Mouse (Mus musculus): Measurements from ENCODE around the gene Nkain4.

Gene Nkain4

GRCm38 (mm10) chr2:180960187-180960586, 5.7 kb upstream of the Nkain4 start:
- in situ Hi-C loops (cut with MboI; ENCODE audit: unreplicated experiment in 2 of 2) = loop anchor here (5.0 kb wide), 1 partner anchor 33 kb away; the partner anchor contains the start of gene Birc7 (in 2 of the 2)

- in situ Hi-C loops (cut with MboI; ENCODE audit: unreplicated experiment in 2 of 2) = loop anchor here (5.0 kb wide), 1 partner anchor 32 kb away; the partner anchor contains the start of gene Birc7 (in 2 of the 2)
Observed at GRCm38 (mm10) chr2:180959605-180960004, 5.1 kb upstream of the Nkain4 start.

- in situ Hi-C loops (cut with MboI; ENCODE audit: unreplicated experiment in 2 of 2) = no loop called here
Observed at GRCm38 (mm10) chr2:180953638-180954037, 861 bp downstream of the Nkain4 start.

GRCm38 (mm10) chr2:180952731-180953171, 1.7 kb downstream of the Nkain4 start:
- in situ Hi-C loops (cut with MboI; ENCODE audit: unreplicated experiment in 2 of 2) = no loop called here

GRCm38 (mm10) chr2:180949947-180950346, 4.6 kb downstream of the Nkain4 start:
- in situ Hi-C loops (cut with MboI; ENCODE audit: unreplicated experiment in 2 of 2) = no loop called here

GRCm38 (mm10) chr2:180941869-180942268, 12.6 kb downstream of the Nkain4 start:
- in situ Hi-C loops (cut with MboI; ENCODE audit: unreplicated experiment in 2 of 2) = no loop called here

GRCm38 (mm10) chr2:180940187-180940586, 14.3 kb downstream of the Nkain4 start:
- in situ Hi-C loops (cut with MboI; ENCODE audit: unreplicated experiment in 2 of 2) = no loop called here

GRCm38 (mm10) chr2:180932418-180932817, 22.1 kb downstream of the Nkain4 start:
- in situ Hi-C loops (cut with MboI; ENCODE audit: unreplicated experiment in 2 of 2) = loop anchor here in 1 of 2 experiments (5.0 kb wide), 1 partner anchor 130 kb away; no protein-coding TSS in a partner anchor

- in situ Hi-C loops (cut with MboI; ENCODE audit: unreplicated experiment in 2 of 2) = loop anchor here (5.0 kb wide), 2 partner anchors 34 to 129 kb away; no protein-coding TSS in a partner anchor
Observed at GRCm38 (mm10) chr2:180928723-180929122, 25.8 kb downstream of the Nkain4 start, which contains the start of gene Birc7. Birc7 (plus strand) TSS chr2:180929023.

GRCm38 (mm10) chr2:180925176-180925575, 29.3 kb downstream of the Nkain4 start:
- in situ Hi-C loops (cut with MboI; ENCODE audit: unreplicated experiment in 2 of 2) = loop anchor here (5.0 kb wide), 2 partner anchors 37 to 132 kb away; no protein-coding TSS in a partner anchor

GRCm38 (mm10) chr2:180922739-180923138, 31.8 kb downstream of the Nkain4 start:
- in situ Hi-C loops (cut with MboI; ENCODE audit: unreplicated experiment in 2 of 2) = no loop called here

GRCm38 (mm10) chr2:180920810-180921400, 33.6 kb downstream of the Nkain4 start, which contains the start of gene Ythdf1:
Ythdf1 (minus strand) TSS chr2:180920949.
- in situ Hi-C loops (cut with MboI; ENCODE audit: unreplicated experiment in 2 of 2) = no loop called here

- in situ Hi-C loops (cut with MboI; ENCODE audit: unreplicated experiment in 2 of 2) = no loop called here
Observed at GRCm38 (mm10) chr2:180919913-180920809, 34.3 kb downstream of the Nkain4 start.

- in situ Hi-C loops (cut with MboI; ENCODE audit: unreplicated experiment in 2 of 2) = no loop called here
Observed at GRCm38 (mm10) chr2:180915886-180916433, 38.5 kb downstream of the Nkain4 start.

- in situ Hi-C loops (cut with MboI; ENCODE audit: unreplicated experiment in 2 of 2) = no loop called here
Observed at GRCm38 (mm10) chr2:180910928-180911327, 43.6 kb downstream of the Nkain4 start.

GRCm38 (mm10) chr2:180905556-180906221, 48.8 kb downstream of the Nkain4 start:
- in situ Hi-C loops (cut with MboI; ENCODE audit: unreplicated experiment in 2 of 2) = no loop called here

- in situ Hi-C loops (cut with MboI; ENCODE audit: unreplicated experiment in 2 of 2) = no loop called here
Observed at GRCm38 (mm10) chr2:180904435-180905208, 49.9 kb downstream of the Nkain4 start.

- in situ Hi-C loops (cut with MboI; ENCODE audit: unreplicated experiment in 2 of 2) = no loop called here
Observed at GRCm38 (mm10) chr2:180902086-180902485, 52.4 kb downstream of the Nkain4 start.

GRCm38 (mm10) chr2:180897857-180898256, 56.6 kb downstream of the Nkain4 start:
- in situ Hi-C loops (cut with MboI; ENCODE audit: unreplicated experiment in 2 of 2) = no loop called here

All from v-Abl transformed pro-B cells (cell line).